Mouse (Mus musculus): ENCODE results near the gene AW011738. TPM values are rescaled to one million over a fixed set of nuclear protein-coding genes. Genes with fewer than 3 reads are reported as not detected.

Gene AW011738
- polyA plus RNA-seq, 1 experiment from 2014 or later = 0.96 TPM

DNA sequence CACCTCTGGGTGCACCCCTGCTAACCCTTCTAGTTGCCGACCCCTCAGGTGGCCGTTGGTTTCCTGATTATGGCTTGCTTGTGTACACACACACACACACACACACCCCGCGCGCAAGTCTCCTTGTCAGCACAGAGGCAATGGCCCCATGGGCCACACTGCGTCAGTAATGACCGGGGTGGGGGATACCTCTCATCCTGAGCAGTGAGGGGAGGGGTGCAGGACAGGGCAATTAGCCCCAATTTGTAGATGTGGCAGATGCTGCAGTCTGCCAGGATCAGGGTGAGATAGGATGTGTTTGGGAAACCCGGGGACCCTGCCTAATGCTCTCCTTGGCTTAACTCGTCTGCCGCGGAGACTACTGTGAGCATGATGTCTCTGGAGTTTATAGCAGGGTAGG is 46.5 kb downstream of the AW011738 start:
- Histone ChIP-seq H3K27ac (replicated peaks; ENCODE audit: low read depth, low read length) (peak overlapping the region; percentile 82), H3K9me3 (ENCODE audit: control insufficient read depth, low read length) (no peaks in the 10 kb centered on the region), H3K27me3 (ENCODE audit: control insufficient read depth, insufficient read depth, low read length) (peaks cover under 1% of the 10 kb centered on the region; the same call in 1 of the 2 replicates), H3K4me1 (ENCODE audit: control insufficient read depth, insufficient read depth, low read length) (peaks cover 31% of the 10 kb centered on the region), H3K4me3 (replicated peaks; ENCODE audit: low read depth, low read length) (no peak overlapping the region), H3K36me3 (ENCODE audit: control insufficient read depth, insufficient read depth, low read length) (peaks cover 50% of the 10 kb centered on the region), H3K9ac (replicated peaks; ENCODE audit: low read length) (no peak overlapping the region), H3K4me2 (ENCODE audit: low read length) (no peak overlapping the region)
- WGBS = 54% methylated on average over 11 of the region's 11 CpGs
- ATAC-seq (ENCODE audit: low FRiP score, low TSS enrichment) (peak; percentile 13; the same call in 1 of the 2 replicates), DNase-seq (peak; percentile 3)

- Histone ChIP-seq H3K4me1 (ENCODE audit: control insufficient read depth, insufficient read depth, low read length) (peaks cover 40% of the 10 kb centered on the region), H3K9me3 (ENCODE audit: control insufficient read depth, low read length) (no peaks in the 10 kb centered on the region), H3K27ac (replicated peaks; ENCODE audit: low read depth, low read length) (peak overlapping the region; percentile 82), H3K4me3 (replicated peaks; ENCODE audit: low read depth, low read length) (no peak overlapping the region), H3K36me3 (ENCODE audit: control insufficient read depth, insufficient read depth, low read length) (peaks cover 36% of the 10 kb centered on the region), H3K27me3 (ENCODE audit: control insufficient read depth, insufficient read depth, low read length) (peaks cover 10% of the 10 kb centered on the region; the same call in 1 of the 2 replicates), H3K4me2 (ENCODE audit: low read length) (no peak overlapping the region), H3K9ac (replicated peaks; ENCODE audit: low read length) (no peak overlapping the region; the same call in 1 of the 2 replicates)
- peak; percentile 58 for DNase-seq
- peak; percentile 44; the same call in 1 of the 2 replicates for ATAC-seq (ENCODE audit: low FRiP score, low TSS enrichment)
- WGBS = 42% methylated on average over 8 of the region's 8 CpGs
Measured at GRCm38 (mm10) chr4:156251081-156251480, 48.0 kb downstream of the AW011738 start.

DNA sequence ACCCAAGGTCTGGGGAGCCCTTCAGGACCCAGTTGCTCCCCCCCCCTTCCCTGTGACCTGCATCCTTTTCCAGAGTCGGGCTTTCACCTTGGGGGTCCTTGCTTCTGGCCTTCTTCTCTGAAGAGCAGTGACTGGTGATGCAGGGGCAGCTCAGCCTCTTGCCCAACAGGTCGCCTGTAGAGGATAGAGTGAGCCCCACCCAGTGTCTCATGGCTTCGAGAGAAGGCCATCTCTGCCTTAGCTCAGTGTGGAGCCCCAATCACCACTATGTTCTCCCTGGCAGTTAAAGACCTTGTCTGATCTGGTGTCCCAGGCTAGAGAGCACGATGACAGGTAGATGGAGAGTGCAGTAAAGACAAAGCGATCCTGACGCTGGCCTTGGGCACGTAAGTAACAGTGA is 49.0 kb downstream of the AW011738 start:
- Histone ChIP-seq H3K9me3 (ENCODE audit: control insufficient read depth, low read length) (no peaks in the 10 kb centered on the region), H3K27ac (replicated peaks; ENCODE audit: low read depth, low read length) (peak overlapping the region; percentile 82), H3K9ac (replicated peaks; ENCODE audit: low read length) (no peak overlapping the region), H3K27me3 (ENCODE audit: control insufficient read depth, insufficient read depth, low read length) (peaks cover 10% of the 10 kb centered on the region; the same call in 1 of the 2 replicates), H3K36me3 (ENCODE audit: control insufficient read depth, insufficient read depth, low read length) (peaks cover 26% of the 10 kb centered on the region), H3K4me1 (ENCODE audit: control insufficient read depth, insufficient read depth, low read length) (peaks cover 40% of the 10 kb centered on the region), H3K4me3 (replicated peaks; ENCODE audit: low read depth, low read length) (no peak overlapping the region), H3K4me2 (ENCODE audit: low read length) (peak overlapping the region; percentile 27)
- ATAC-seq (ENCODE audit: low FRiP score, low TSS enrichment) = no peak
- DNase-seq = no peak
- 29% methylated on average over 7 of the region's 7 CpGs for WGBS

DNA sequence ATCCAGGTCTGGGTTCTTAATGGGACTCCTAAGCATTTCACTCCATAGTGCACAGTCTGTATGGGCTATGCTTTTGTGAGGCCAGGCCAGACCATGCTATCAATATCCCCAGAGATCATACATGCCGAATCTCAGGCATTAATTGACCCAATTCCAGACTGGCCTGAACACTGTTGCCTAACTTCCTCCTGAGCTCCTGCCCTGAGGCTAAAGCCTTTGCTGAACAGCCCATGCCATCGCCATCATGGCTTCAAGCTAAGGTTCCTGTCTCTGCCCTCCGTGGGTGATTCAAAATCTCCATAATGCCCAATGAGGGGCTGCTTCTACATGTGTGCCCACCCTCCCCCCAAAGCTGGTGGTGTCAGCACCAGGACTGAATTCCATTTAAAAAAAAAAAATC is 49.5 kb downstream of the AW011738 start:
- Histone ChIP-seq H3K9ac (replicated peaks; ENCODE audit: low read length) (no peak overlapping the region), H3K27me3 (ENCODE audit: control insufficient read depth, insufficient read depth, low read length) (peaks cover 10% of the 10 kb centered on the region; the same call in 1 of the 2 replicates), H3K36me3 (ENCODE audit: control insufficient read depth, insufficient read depth, low read length) (peaks cover 21% of the 10 kb centered on the region), H3K9me3 (ENCODE audit: control insufficient read depth, low read length) (no peaks in the 10 kb centered on the region), H3K27ac (replicated peaks; ENCODE audit: low read depth, low read length) (peak overlapping the region; percentile 82), H3K4me2 (ENCODE audit: low read length) (peak overlapping the region; percentile 27; the same call in 1 of the 2 replicates), H3K4me1 (ENCODE audit: control insufficient read depth, insufficient read depth, low read length) (peaks cover 40% of the 10 kb centered on the region), H3K4me3 (replicated peaks; ENCODE audit: low read depth, low read length) (no peak overlapping the region)
- ATAC-seq (ENCODE audit: low FRiP score, low TSS enrichment) = peak; percentile 31
- WGBS = 18% methylated on average over 3 of the region's 3 CpGs
- DNase-seq = peak; percentile 27

DNA sequence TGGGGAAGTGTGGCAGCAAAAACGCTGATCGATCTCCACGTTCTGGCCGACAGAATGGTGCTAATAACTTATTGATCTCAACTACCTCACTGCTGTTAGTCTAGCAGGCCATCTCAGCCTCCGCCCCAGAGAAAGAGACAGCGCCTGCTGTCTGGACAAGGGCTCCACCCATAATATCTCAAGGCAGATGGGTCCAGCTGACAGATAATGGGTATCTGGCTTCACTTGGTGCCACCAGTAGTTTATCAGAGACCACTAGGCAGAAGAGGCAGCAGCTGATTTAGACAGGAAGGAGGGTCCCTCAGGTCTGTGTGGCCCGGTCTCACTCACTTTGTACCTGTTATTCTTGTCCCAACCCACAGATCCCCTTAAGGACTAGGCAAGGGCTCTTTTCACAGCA is 49.9 kb downstream of the AW011738 start:
- peak; percentile 7 for DNase-seq
- H3K4me3 ChIP-seq (replicated peaks; ENCODE audit: low read depth, low read length) = no peak overlapping the region
- peaks cover 17% of the 10 kb centered on the region for H3K36me3 ChIP-seq (ENCODE audit: control insufficient read depth, insufficient read depth, low read length)
- peak overlapping the region; percentile 82; the same call in 1 of the 2 replicates for H3K27ac ChIP-seq (replicated peaks; ENCODE audit: low read depth, low read length)
- peaks cover 10% of the 10 kb centered on the region; the same call in 1 of the 2 replicates for H3K27me3 ChIP-seq (ENCODE audit: control insufficient read depth, insufficient read depth, low read length)
- no peak overlapping the region for H3K4me2 ChIP-seq (ENCODE audit: low read length)
- H3K4me1 ChIP-seq (ENCODE audit: control insufficient read depth, insufficient read depth, low read length) = peaks cover 40% of the 10 kb centered on the region
- H3K9me3 ChIP-seq (ENCODE audit: control insufficient read depth, low read length) = no peaks in the 10 kb centered on the region
- 46% methylated on average over 7 of the region's 7 CpGs for WGBS
- no peak overlapping the region for H3K9ac ChIP-seq (replicated peaks; ENCODE audit: low read length)
- no peak for ATAC-seq (ENCODE audit: low FRiP score, low TSS enrichment)

GRCm38 (mm10) chr4:156254361-156255077 is 51.4 kb downstream of the AW011738 start:
- Histone ChIP-seq H3K4me3 (replicated peaks; ENCODE audit: low read depth, low read length) (peak overlapping the region; percentile 19), H3K4me1 (ENCODE audit: control insufficient read depth, insufficient read depth, low read length) (peaks cover 40% of the 10 kb centered on the region), H3K36me3 (ENCODE audit: control insufficient read depth, insufficient read depth, low read length) (peaks cover 2% of the 10 kb centered on the region), H3K27ac (replicated peaks; ENCODE audit: low read depth, low read length) (peak overlapping the region; percentile 61), H3K27me3 (ENCODE audit: control insufficient read depth, insufficient read depth, low read length) (peaks cover 10% of the 10 kb centered on the region; the same call in 1 of the 2 replicates), H3K9ac (replicated peaks; ENCODE audit: low read length) (peak overlapping the region; percentile 2; the same call in 1 of the 2 replicates), H3K4me2 (ENCODE audit: low read length) (peak overlapping the region; percentile 50), H3K9me3 (ENCODE audit: control insufficient read depth, low read length) (no peaks in the 10 kb centered on the region)
- peak; percentile 36; the same call in 1 of the 2 replicates for ATAC-seq (ENCODE audit: low FRiP score, low TSS enrichment)
- peak; percentile 60 for DNase-seq
- 2% methylated on average over 30 of the region's 30 CpGs for WGBS

Small RNAs within 50 kb of the gene (microRNA-seq; reads per million reads assigned to microRNA genes)
- 4.0 reads per million, percentile 24 among the genes with 10 or more reads in this experiment for gene Mir7658

Other genes with a start within 250 kb of the AW011738 start
- 7.1 and 8.3 TPM in 2 replicates for gene C1qtnf12, start 241.0 kb upstream of the AW011738 start, polyA plus RNA-seq (2014; fragmentation: Nextera tagmentation; extraction: Ambion mirVana)
- gene B3galt6, start 210.7 kb upstream of the AW011738 start, polyA plus RNA-seq (2014; fragmentation: Nextera tagmentation; extraction: Ambion mirVana) = 36.3 and 38.7 TPM in 2 replicates
- 105 and 112 TPM in 2 replicates for gene Sdf4, start 210.4 kb upstream of the AW011738 start, polyA plus RNA-seq (2014; fragmentation: Nextera tagmentation; extraction: Ambion mirVana)
- 0.47 and 0.49 TPM in 2 replicates for gene Tnfrsf4, start 189.5 kb upstream of the AW011738 start, polyA plus RNA-seq (2014; fragmentation: Nextera tagmentation; extraction: Ambion mirVana)
- 1.4 and 2.4 TPM in 2 replicates for gene Tnfrsf18, start 177.1 kb upstream of the AW011738 start, polyA plus RNA-seq (2014; fragmentation: Nextera tagmentation; extraction: Ambion mirVana)
- gene Ttll10, start 143.9 kb upstream of the AW011738 start, polyA plus RNA-seq (2014; fragmentation: Nextera tagmentation; extraction: Ambion mirVana) = 0.28 TPM in 1 of 2 replicates, not detected in the other
- 26.1 and 32.8 TPM in 2 replicates for gene 9430015G10Rik, start 93.3 kb upstream of the AW011738 start, polyA plus RNA-seq (2014; fragmentation: Nextera tagmentation; extraction: Ambion mirVana)
- gene Rnf223, start 72.8 kb upstream of the AW011738 start, polyA plus RNA-seq (2014; fragmentation: Nextera tagmentation; extraction: Ambion mirVana) = 0.81 and 0.92 TPM in 2 replicates
- 122 and 142 TPM in 2 replicates for gene Agrn, start 5.8 kb upstream of the AW011738 start, polyA plus RNA-seq (2014; fragmentation: Nextera tagmentation; extraction: Ambion mirVana)
- gene Isg15, start 2.5 kb upstream of the AW011738 start, polyA plus RNA-seq (2014; fragmentation: Nextera tagmentation; extraction: Ambion mirVana) = 0.51 and 2.5 TPM in 2 replicates
- 1.9 and 2.0 TPM in 2 replicates for gene Perm1, start 12.6 kb downstream of the AW011738 start, polyA plus RNA-seq (2014; fragmentation: Nextera tagmentation; extraction: Ambion mirVana)
- gene Plekhn1, start 31.6 kb downstream of the AW011738 start, polyA plus RNA-seq (2014; fragmentation: Nextera tagmentation; extraction: Ambion mirVana) = 27.7 and 31.5 TPM in 2 replicates
- gene Noc2l, start 32.7 kb downstream of the AW011738 start, polyA plus RNA-seq (2014; fragmentation: Nextera tagmentation; extraction: Ambion mirVana) = 46.6 and 54.1 TPM in 2 replicates
- 3.9 and 4.4 TPM in 2 replicates for gene Samd11, start 52.4 kb downstream of the AW011738 start, polyA plus RNA-seq (2014; fragmentation: Nextera tagmentation; extraction: Ambion mirVana)
- gene Vmn2r-ps159, start 127.8 kb downstream of the AW011738 start, polyA plus RNA-seq (2014; fragmentation: Nextera tagmentation; extraction: Ambion mirVana) = not detected in 2 replicates